Mouse (Mus musculus) intestine, postnatal 0 days (tissue): Measurements from ENCODE around the gene Nktr. TPM values are rescaled to one million over a fixed set of nuclear protein-coding genes. Genes with fewer than 3 reads are reported as not detected.
A peak's percentile ranks its signal among the peaks of the same experiment; 100 is the strongest.

ENCODE experiments used
- ATAC-seq: fragments of 200-750 bp; cut with Nextera tagmentation; 2 replicates; pipeline ENCODE4 v1.8.0; 2017; ENCODE audit warnings: mild to moderate bottlenecking, moderate TSS enrichment, moderate library complexity
- H3K27ac ChIP-seq: fragments of 300-500 bp; sonication (generic); 2 replicates; pipeline ENCODE4 v1.5.1; 2014; ENCODE audit warnings: mild to moderate bottlenecking, low read depth, low read length, moderate library complexity
- H3K27me3 ChIP-seq: fragments of 300-500 bp; sonication (generic); replicated peaks from 2 replicates; pipeline ENCODE4 v1.6.1; 2014; ENCODE audit warnings: low read length, mixed read lengths; ENCODE audit not compliant: control insufficient read depth, insufficient read depth
- H3K36me3 ChIP-seq: fragments of 300-500 bp; sonication (generic); 2 replicates; pipeline ENCODE4 v1.6.1; 2014; ENCODE audit warnings: mild to moderate bottlenecking, moderate library complexity; ENCODE audit not compliant: control insufficient read depth, insufficient read depth
- H3K4me1 ChIP-seq: fragments of 300-500 bp; sonication (generic); replicated peaks from 2 replicates; pipeline ENCODE4 v1.6.1; 2014; ENCODE audit warnings: antibody characterized with exemption, low read length, mixed read lengths; ENCODE audit not compliant: control insufficient read depth, insufficient read depth
- H3K4me2 ChIP-seq: fragments of 300-500 bp; sonication (generic); replicated peaks from 2 replicates; pipeline ENCODE4 v1.6.1; 2014; ENCODE audit warnings: low read depth, mild to moderate bottlenecking, moderate library complexity
- H3K4me3 ChIP-seq: fragments of 300-500 bp; sonication (generic); 2 replicates; pipeline ENCODE4 v1.5.1; 2014; ENCODE audit warnings: low read depth, low read length
- H3K9ac ChIP-seq: fragments of 300-500 bp; sonication (generic); 2 replicates; pipeline ENCODE4 v1.6.1; 2014; ENCODE audit warnings: mild to moderate bottlenecking, low read depth, low read length
- H3K9me3 ChIP-seq: fragments of 300-500 bp; sonication (generic); 2 replicates; pipeline ENCODE4 v1.6.1; 2016; ENCODE audit warnings: mixed run types; ENCODE audit not compliant: control insufficient read depth
- CTCF ChIP-seq: sonication (generic); IDR thresholded peaks from 2 replicates; pipeline ENCODE4 v1.5.1; 2016; ENCODE audit warnings: low read depth, mild to moderate bottlenecking, control low read depth, antibody characterized with exemption, moderate library complexity
- WGBS: fragments of 180-500 bp; shearing (Covaris S2); extraction: QIAGEN DNeasy Blood & Tissue Kit; methylation state at CpG from one replicate; pipeline ENCODE4 v1.1.7; 2014; 5-methylcytosine and 5-hydroxymethylcytosine counted together
- polyA plus RNA-seq: library from polyadenylated mRNA; unstranded; fragments of >200 nt; fragmentation: Nextera tagmentation; extraction: Ambion mirVana; gene quantifications from 2 replicates; pipeline ENCODE4 v1.2.1, GENCODE M21; 2015

The Nktr gene
- polyA plus RNA-seq, 1 experiment from 2014 or later = 32.5 TPM

- Histone ChIP-seq H3K9me3 (no peaks in the 10 kb centered on the region), H3K27me3 (peaks cover 26% of the 10 kb centered on the region), H3K9ac (no peak overlapping the region), H3K4me1 (no peaks in the 10 kb centered on the region), H3K27ac (no peak overlapping the region), H3K36me3 (no peaks in the 10 kb centered on the region), H3K4me3 (no peak overlapping the region), H3K4me2 (no peak overlapping the region)
- 74% methylated on average over 7 of the region's 7 CpGs for WGBS
- TF ChIP-seq CTCF = no peak
- no peak for ATAC-seq
Observed at GRCm38 (mm10) chr9:121776511-121776910, 57.5 kb downstream of the Nktr start.

DNA sequence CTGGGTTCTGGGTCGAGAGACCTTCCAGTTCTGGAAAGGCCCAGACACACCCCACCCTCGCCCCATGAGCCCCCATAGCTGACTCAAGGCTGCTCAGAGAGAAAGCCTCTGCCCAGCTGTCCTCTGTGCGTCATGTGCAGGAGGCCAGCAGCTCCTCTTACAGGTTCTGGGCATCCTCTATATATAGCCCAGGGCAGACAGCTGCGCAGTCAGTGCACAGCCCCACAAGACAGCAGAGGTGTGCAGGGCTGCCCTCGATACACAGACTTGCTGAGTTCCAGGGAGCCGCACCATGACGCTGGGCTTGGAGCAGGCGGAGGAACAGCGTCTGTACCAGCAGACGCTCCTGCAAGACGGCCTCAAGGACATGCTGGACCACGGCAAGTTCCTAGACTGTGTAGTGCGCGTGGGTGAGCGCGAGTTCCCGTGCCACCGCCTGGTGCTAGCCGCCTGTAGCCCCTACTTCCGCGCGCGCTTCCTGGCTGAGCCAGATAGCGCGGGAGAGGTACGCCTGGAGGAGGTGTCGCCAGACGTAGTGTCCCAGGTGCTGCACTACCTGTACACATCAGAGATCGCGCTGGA, 58.6 kb downstream of the Nktr start, which contains the start of gene Klhl40:
Klhl40 (plus strand) TSS at position 124 of the 582 bp plus-strand sequence.
- ATAC-seq = 0 out of 2 replicates have a peak, but pooled peaks have one; percentile 38
- Histone ChIP-seq H3K27me3 (peaks cover 26% of the 10 kb centered on the region), H3K4me3 (peak within 1 kb of the TSS; percentile 28), H3K9ac (no peak within 1 kb of the TSS), H3K4me2 (peak within 1 kb of the TSS; percentile 58), H3K9me3 (no peaks in the 10 kb centered on the region), H3K27ac (no peak within 1 kb of the TSS), H3K4me1 (no peaks in the 10 kb centered on the region), H3K36me3 (no peaks in the 10 kb centered on the region)
- WGBS = 18% methylated on average over 30 of the region's 30 CpGs
- no peak for TF ChIP-seq CTCF

GRCm38 (mm10) chr9:121778066-121778624, 59.2 kb downstream of the Nktr start:
- Histone ChIP-seq H3K36me3 (no peaks in the 10 kb centered on the region), H3K4me2 (peak overlapping the region; percentile 58), H3K4me1 (no peaks in the 10 kb centered on the region), H3K9ac (no peak overlapping the region), H3K27me3 (peaks cover 26% of the 10 kb centered on the region), H3K27ac (no peak overlapping the region), H3K9me3 (no peaks in the 10 kb centered on the region), H3K4me3 (peak overlapping the region; percentile 28)
- ATAC-seq = 0 out of 2 replicates have a peak, but pooled peaks have one; percentile 6
- WGBS = 9% methylated on average over 54 of the region's 54 CpGs
- peak; percentile 20; the same call in 1 of the 2 replicates for TF ChIP-seq CTCF

DNA sequence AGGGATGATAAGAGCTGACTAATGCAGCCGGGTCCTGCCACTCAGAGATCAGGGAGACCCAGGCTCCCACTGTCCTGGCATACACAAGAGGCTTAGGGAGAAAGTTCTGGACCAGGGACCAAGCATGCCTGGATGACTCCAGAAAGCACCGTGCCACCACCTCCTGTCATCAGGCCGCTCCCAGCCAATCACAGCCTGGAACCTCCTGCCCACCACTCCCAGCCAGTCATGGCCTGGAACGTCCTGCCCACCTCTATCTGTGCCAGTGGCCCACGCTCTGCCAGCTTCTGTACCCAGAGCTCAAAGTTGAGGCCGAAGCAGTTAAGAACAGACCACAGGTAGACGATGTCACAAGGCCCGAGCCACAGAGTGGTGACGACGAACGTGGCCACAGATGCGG, 65.8 kb downstream of the Nktr start:
- Histone ChIP-seq H3K27ac (no peak overlapping the region), H3K4me3 (no peak overlapping the region), H3K27me3 (no peaks in the 10 kb centered on the region), H3K4me2 (no peak overlapping the region), H3K9me3 (no peaks in the 10 kb centered on the region), H3K9ac (no peak overlapping the region), H3K4me1 (no peaks in the 10 kb centered on the region), H3K36me3 (no peaks in the 10 kb centered on the region)
- no peak for ATAC-seq
- 83% methylated on average over 12 of the region's 12 CpGs for WGBS
- TF ChIP-seq CTCF = no peak

GRCm38 (mm10) chr9:121785261-121785660, 66.3 kb downstream of the Nktr start:
- Histone ChIP-seq H3K4me1 (no peaks in the 10 kb centered on the region), H3K36me3 (no peaks in the 10 kb centered on the region), H3K4me3 (no peak overlapping the region), H3K27ac (no peak overlapping the region), H3K4me2 (no peak overlapping the region), H3K27me3 (no peaks in the 10 kb centered on the region), H3K9me3 (no peaks in the 10 kb centered on the region), H3K9ac (no peak overlapping the region)
- 76% methylated on average over 8 of the region's 8 CpGs for WGBS
- TF ChIP-seq CTCF = no peak
- ATAC-seq = no peak

- no peak for ATAC-seq
- no peak overlapping the region for H3K4me2 ChIP-seq
- no peaks in the 10 kb centered on the region for H3K36me3 ChIP-seq
- no peaks in the 10 kb centered on the region for H3K9me3 ChIP-seq
- no peak for TF ChIP-seq CTCF
- H3K27me3 ChIP-seq = no peaks in the 10 kb centered on the region
- H3K4me3 ChIP-seq = no peak overlapping the region
- H3K4me1 ChIP-seq = no peaks in the 10 kb centered on the region
- no peak overlapping the region for H3K27ac ChIP-seq
- H3K9ac ChIP-seq = no peak overlapping the region
- WGBS = 75% methylated on average over 2 of the region's 2 CpGs
Observed at GRCm38 (mm10) chr9:121786359-121786758, 67.4 kb downstream of the Nktr start.
